Mouse (Mus musculus) right cerebral cortex, postnatal 36 days (tissue): ENCODE measurements around the gene Ccdc73.
"Not testable (repeated sequence)": the region's sequence is repeated elsewhere in the genome, so short reads cannot be mapped to it uniquely, and the experiment has no call there.

Experiments
- DNase-seq, 2 experiments: peaks; one replicate each; pipeline ENCODE4 v3.0.0; 2022; ENCODE audit warnings: low spot score in 2 of 2, mixed read lengths in 1 of 2

Gene Ccdc73

GRCm38 (mm10) chr2:104869101-104869500 is 1.5 kb downstream of the Ccdc73 start:
- DNase-seq = no peak

- DNase-seq = no peak
Observed at GRCm38 (mm10) chr2:104878794-104879193, 11.2 kb downstream of the Ccdc73 start.

- no peak for DNase-seq
Observed at GRCm38 (mm10) chr2:104886109-104886508, 18.5 kb downstream of the Ccdc73 start.

- DNase-seq = not testable (repeated sequence)
Observed at GRCm38 (mm10) chr2:104887331-104887730, 19.7 kb downstream of the Ccdc73 start.

GRCm38 (mm10) chr2:104887882-104888566 is 20.4 kb downstream of the Ccdc73 start:
- DNase-seq = peak; percentile 62 to 68

GRCm38 (mm10) chr2:104899975-104900374 is 32.4 kb downstream of the Ccdc73 start:
- DNase-seq = no peak

- no peak for DNase-seq
Observed at GRCm38 (mm10) chr2:104915709-104916108, 48.1 kb downstream of the Ccdc73 start.

GRCm38 (mm10) chr2:104964492-104964891 is 96.9 kb downstream of the Ccdc73 start:
- DNase-seq = no peak

GRCm38 (mm10) chr2:104981712-104982111 is 114.1 kb downstream of the Ccdc73 start:
- DNase-seq = no peak

GRCm38 (mm10) chr2:104985796-104986195 is 118.2 kb downstream of the Ccdc73 start:
- no peak for DNase-seq

GRCm38 (mm10) chr2:104988974-104989373 is 121.4 kb downstream of the Ccdc73 start:
- DNase-seq = no peak

- no peak for DNase-seq
Observed at GRCm38 (mm10) chr2:104994436-104994835, 126.8 kb downstream of the Ccdc73 start.

- DNase-seq = no peak
Observed at GRCm38 (mm10) chr2:104996201-104996600, 128.6 kb downstream of the Ccdc73 start.

- DNase-seq = no peak
Observed at GRCm38 (mm10) chr2:105007236-105007635, 139.6 kb downstream of the Ccdc73 start.

- DNase-seq = no peak
Observed at GRCm38 (mm10) chr2:105016192-105016966, 148.8 kb downstream of the Ccdc73 start.

GRCm38 (mm10) chr2:105016967-105017287 is 149.3 kb downstream of the Ccdc73 start, which contains the start of gene Eif3m:
TSS of gene Eif3m (minus strand) at chr2:105017080.
- peak; percentile 93 to 94 for DNase-seq

- no peak for DNase-seq
Observed at GRCm38 (mm10) chr2:105017802-105018201, 150.2 kb downstream of the Ccdc73 start.

- no peak for DNase-seq
Observed at GRCm38 (mm10) chr2:105019457-105019856, 151.9 kb downstream of the Ccdc73 start.

- no peak for DNase-seq
Observed at GRCm38 (mm10) chr2:105021256-105021655, 153.7 kb downstream of the Ccdc73 start.

GRCm38 (mm10) chr2:105021836-105022235 is 154.2 kb downstream of the Ccdc73 start:
- DNase-seq = no peak

- DNase-seq = no peak
Observed at GRCm38 (mm10) chr2:105023031-105023615, 155.5 kb downstream of the Ccdc73 start.

- no peak for DNase-seq
Observed at GRCm38 (mm10) chr2:105023815-105024214, 156.2 kb downstream of the Ccdc73 start.

GRCm38 (mm10) chr2:105025610-105026009 is 158.0 kb downstream of the Ccdc73 start:
- DNase-seq = not testable (repeated sequence)
